Mouse (Mus musculus): ENCODE measurements at regions not wholly inside any gene's neighbourhood (a gene's known extent, or its start where the extent isn't known, plus 50 kb on each side); places are given as distances from the start of the nearest gene placed in this dataset.

GRCm38 (mm10) chr3:36284066-36284465 lies 62.0 kb upstream of the Qrfpr start:
- ATAC-seq (replicated peaks; ENCODE audit: low read depth, poor library complexity, severe bottlenecking), result no peak

DNA sequence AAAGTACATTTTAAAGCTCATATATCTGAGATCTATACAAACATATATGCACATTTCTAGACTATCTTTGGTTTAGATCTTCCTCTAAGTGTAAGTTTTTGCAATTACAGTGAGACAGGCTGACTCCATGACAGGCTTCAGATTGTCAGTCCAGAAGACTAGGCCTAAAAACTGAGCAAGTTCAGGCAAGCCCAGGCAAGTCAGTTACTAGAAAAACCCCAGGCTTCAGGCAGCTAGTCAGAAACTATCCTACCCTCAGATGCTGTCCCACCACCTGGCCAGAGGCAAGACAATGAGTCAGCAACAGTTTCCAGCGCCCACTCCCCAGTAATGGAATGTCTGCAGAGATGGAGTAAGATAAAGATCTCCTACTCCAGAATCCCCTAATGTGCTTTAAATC lies 53.4 kb upstream of the Qrfpr start:
- no peak for ATAC-seq (replicated peaks; ENCODE audit: low read depth, poor library complexity, severe bottlenecking)

All from common myeloid progenitor, adult 5-6 weeks (primary cell).